Mouse (Mus musculus) stomach, embryonic 16.5 days (tissue): ENCODE data around the gene Taar6. TPM values are rescaled to one million over a fixed set of nuclear protein-coding genes. Genes with fewer than 3 reads are reported as not detected.
A peak's percentile ranks its signal among the peaks of the same experiment; 100 is the strongest.

ENCODE experiments used
- ATAC-seq: fragments of 200-750 bp; cut with Nextera tagmentation; 2 replicates; pipeline ENCODE4 v1.8.0; 2017; ENCODE audit warnings: moderate number of reproducible peaks, moderate TSS enrichment; ENCODE audit not compliant: insufficient read depth, low FRiP score
- H3K27ac ChIP-seq: fragments of 300-500 bp; sonication (generic); 2 replicates; pipeline ENCODE4 v1.5.1; 2014; ENCODE audit warnings: low read length
- H3K27me3 ChIP-seq: fragments of 300-500 bp; sonication (generic); 2 replicates; pipeline ENCODE4 v1.6.1; 2014; ENCODE audit warnings: low read length, control low read depth, mixed read lengths; ENCODE audit not compliant: control insufficient read depth, insufficient read depth
- H3K36me3 ChIP-seq: fragments of 300-500 bp; sonication (generic); 2 replicates; pipeline ENCODE4 v1.6.1; 2014; ENCODE audit warnings: low read length; ENCODE audit not compliant: control insufficient read depth, insufficient read depth
- H3K4me1 ChIP-seq: fragments of 300-500 bp; sonication (generic); 2 replicates; pipeline ENCODE4 v1.6.1; 2014; ENCODE audit warnings: low read length, control low read depth, mixed read lengths; ENCODE audit not compliant: control insufficient read depth, insufficient read depth
- H3K4me2 ChIP-seq: fragments of 300-500 bp; sonication (generic); 2 replicates; pipeline ENCODE4 v1.6.1; 2014; ENCODE audit warnings: low read depth, low read length, mixed read lengths
- H3K4me3 ChIP-seq: fragments of 300-500 bp; sonication (generic); replicated peaks from 2 replicates; pipeline ENCODE4 v1.5.1; 2014; ENCODE audit warnings: mild to moderate bottlenecking, low read length
- H3K9ac ChIP-seq: fragments of 300-500 bp; sonication (generic); 2 replicates; pipeline ENCODE4 v1.6.1; 2014; ENCODE audit warnings: low read length
- H3K9me3 ChIP-seq: fragments of 300-500 bp; sonication (generic); replicated peaks from 2 replicates; pipeline ENCODE4 v1.6.1; 2016; ENCODE audit warnings: low read length, control low read depth; ENCODE audit not compliant: control insufficient read depth
- WGBS: fragments of 180-500 bp; shearing (Covaris S2); extraction: QIAGEN DNeasy Blood & Tissue Kit; methylation state at CpG from one replicate; pipeline ENCODE4 v1.1.7; 2014; 5-methylcytosine and 5-hydroxymethylcytosine counted together
- polyA plus RNA-seq: library from polyadenylated mRNA; unstranded; fragments of >200 nt; fragmentation: Nextera tagmentation; extraction: Ambion mirVana; gene quantifications from 2 replicates; pipeline ENCODE4 v1.2.1, GENCODE M21; 2015

Taar6 gene
- polyA plus RNA-seq, 1 experiment from 2014 or later = not detected

- ATAC-seq = 0 out of 2 replicates have a peak, but pooled peaks have one; percentile 40
- no peak overlapping the region for H3K27ac ChIP-seq
- no peaks in the 10 kb centered on the region for H3K27me3 ChIP-seq
- no peak overlapping the region for H3K9ac ChIP-seq
- 42% methylated on average over 16 of the region's 16 CpGs for WGBS
- H3K36me3 ChIP-seq = no peaks in the 10 kb centered on the region
- no peaks in the 10 kb centered on the region for H3K9me3 ChIP-seq
- no peaks in the 10 kb centered on the region for H3K4me1 ChIP-seq
- no peak overlapping the region for H3K4me3 ChIP-seq
- no peak overlapping the region for H3K4me2 ChIP-seq
Measured at GRCm38 (mm10) chr10:23978901-23979705, 6.3 kb downstream of the Taar6 start.

GRCm38 (mm10) chr10:23977958-23978357 lies 7.5 kb downstream of the Taar6 start:
- H3K4me1 ChIP-seq = no peaks in the 10 kb centered on the region
- no peak for ATAC-seq
- no peak overlapping the region for H3K4me2 ChIP-seq
- no peak overlapping the region for H3K9ac ChIP-seq
- WGBS = 48% methylated on average over 4 of the region's 4 CpGs
- H3K9me3 ChIP-seq = no peaks in the 10 kb centered on the region
- H3K4me3 ChIP-seq = no peak overlapping the region
- no peaks in the 10 kb centered on the region for H3K36me3 ChIP-seq
- no peak overlapping the region for H3K27ac ChIP-seq
- H3K27me3 ChIP-seq = no peaks in the 10 kb centered on the region

GRCm38 (mm10) chr10:23971256-23971655 lies 14.2 kb downstream of the Taar6 start:
- ATAC-seq = no peak
- Histone ChIP-seq H3K4me1 (no peaks in the 10 kb centered on the region), H3K4me3 (no peak overlapping the region)

GRCm38 (mm10) chr10:23970656-23971165 lies 14.7 kb downstream of the Taar6 start, which contains the start of gene Taar5:
Taar5 (plus strand) TSS chr10:23970706.
- Histone ChIP-seq H3K27me3 (no peaks in the 10 kb centered on the region), H3K27ac (no peak within 1 kb of the TSS), H3K36me3 (no peaks in the 10 kb centered on the region), H3K4me1 (no peaks in the 10 kb centered on the region), H3K4me2 (no peak within 1 kb of the TSS), H3K4me3 (no peak within 1 kb of the TSS), H3K9ac (no peak within 1 kb of the TSS), H3K9me3 (no peaks in the 10 kb centered on the region)
- WGBS = 84% methylated on average over 11 of the region's 11 CpGs
- ATAC-seq = no peak

More at GRCm38 (mm10) chr10:23971256-23971655, 14.2 kb downstream of the Taar6 start:
- H3K27ac ChIP-seq = no peak overlapping the region
- H3K9ac ChIP-seq = no peak overlapping the region
- no peaks in the 10 kb centered on the region for H3K36me3 ChIP-seq
- H3K4me2 ChIP-seq = no peak overlapping the region
- no peaks in the 10 kb centered on the region for H3K27me3 ChIP-seq
- no peaks in the 10 kb centered on the region for H3K9me3 ChIP-seq
- 76% methylated on average over 5 of the region's 5 CpGs for WGBS

- H3K27me3 ChIP-seq = no peaks in the 10 kb centered on the region
- H3K36me3 ChIP-seq = no peaks in the 10 kb centered on the region
- no peak overlapping the region for H3K4me3 ChIP-seq
- H3K4me2 ChIP-seq = no peak overlapping the region
- no peak overlapping the region for H3K27ac ChIP-seq
- H3K9ac ChIP-seq = no peak overlapping the region
- no peak for ATAC-seq
- 79% methylated on average over 6 of the region's 6 CpGs for WGBS
- no peaks in the 10 kb centered on the region for H3K9me3 ChIP-seq
- H3K4me1 ChIP-seq = no peaks in the 10 kb centered on the region
Measured at GRCm38 (mm10) chr10:23964921-23965610, 20.4 kb downstream of the Taar6 start.

- no peaks in the 10 kb centered on the region for H3K9me3 ChIP-seq
- no peak overlapping the region for H3K4me3 ChIP-seq
- no peak for ATAC-seq
- H3K27me3 ChIP-seq = no peaks in the 10 kb centered on the region
- no peak overlapping the region for H3K27ac ChIP-seq
- 48% methylated on average over 3 of the region's 3 CpGs for WGBS
- no peaks in the 10 kb centered on the region for H3K4me1 ChIP-seq
- no peaks in the 10 kb centered on the region for H3K36me3 ChIP-seq
- H3K4me2 ChIP-seq = no peak overlapping the region
- H3K9ac ChIP-seq = no peak overlapping the region
Measured at GRCm38 (mm10) chr10:23963444-23963843, 22.0 kb downstream of the Taar6 start.

- no peaks in the 10 kb centered on the region for H3K4me1 ChIP-seq
- H3K4me2 ChIP-seq = no peak within 1 kb of the TSS
- no peak within 1 kb of the TSS for H3K27ac ChIP-seq
- no peak within 1 kb of the TSS for H3K4me3 ChIP-seq
- H3K27me3 ChIP-seq = no peaks in the 10 kb centered on the region
- 94% methylated on average over 13 of the region's 13 CpGs for WGBS
- no peaks in the 10 kb centered on the region for H3K36me3 ChIP-seq
- no peak within 1 kb of the TSS for H3K9ac ChIP-seq
- no peak for ATAC-seq
- H3K9me3 ChIP-seq = no peaks in the 10 kb centered on the region
Measured at GRCm38 (mm10) chr10:23960444-23960915, 25.0 kb downstream of the Taar6 start, which contains the start of gene Taar4. Taar4 (plus strand) TSS chr10:23960494.

GRCm38 (mm10) chr10:23959071-23959470 lies 26.4 kb downstream of the Taar6 start:
- Histone ChIP-seq H3K9me3 (no peaks in the 10 kb centered on the region), H3K4me1 (no peaks in the 10 kb centered on the region), H3K27ac (no peak overlapping the region), H3K36me3 (no peaks in the 10 kb centered on the region), H3K27me3 (no peaks in the 10 kb centered on the region), H3K9ac (no peak overlapping the region), H3K4me2 (no peak overlapping the region), H3K4me3 (no peak overlapping the region)
- peak; percentile 76; the same call in 1 of the 2 replicates for ATAC-seq
- WGBS = 40% methylated on average over 3 of the region's 3 CpGs

GRCm38 (mm10) chr10:23951714-23952113 lies 33.7 kb downstream of the Taar6 start:
- Histone ChIP-seq H3K9me3 (no peaks in the 10 kb centered on the region), H3K9ac (no peak overlapping the region), H3K36me3 (no peaks in the 10 kb centered on the region), H3K4me1 (no peaks in the 10 kb centered on the region), H3K4me2 (no peak overlapping the region), H3K4me3 (no peak overlapping the region), H3K27me3 (no peaks in the 10 kb centered on the region), H3K27ac (no peak overlapping the region)
- 76% methylated on average over 6 of the region's 6 CpGs for WGBS
- no peak for ATAC-seq
